Mouse (Mus musculus) thymus, adult 2 months (tissue): ENCODE data around the gene Sepsecs. TPM values are rescaled to one million over a fixed set of nuclear protein-coding genes. Genes with fewer than 3 reads are reported as not detected.

Source experiments
- DNase-seq: peaks from one replicate; pipeline ENCODE4 v3.0.0; 2021
- H3K27ac ChIP-seq: fragments of 200-500 bp; 2 replicates; pipeline ENCODE4 v1.5.1; 2012; ENCODE audit warnings: low read length, control low read depth; ENCODE audit not compliant: control insufficient read depth, insufficient read depth
- H3K27me3 ChIP-seq: fragments of 200-500 bp; 2 replicates; pipeline ENCODE4 v1.6.1; 2012; ENCODE audit warnings: mild to moderate bottlenecking, low read length, moderate library complexity, mixed read lengths; ENCODE audit not compliant: control insufficient read depth, insufficient read depth
- H3K36me3 ChIP-seq: fragments of 200-500 bp; 2 replicates; pipeline ENCODE4 v1.6.1; 2012; ENCODE audit warnings: mild to moderate bottlenecking, low read length, moderate library complexity; ENCODE audit not compliant: control insufficient read depth, insufficient read depth
- H3K4me1 ChIP-seq: fragments of 200-500 bp; replicated peaks from 2 replicates; pipeline ENCODE4 v1.6.1; 2012; ENCODE audit warnings: low read length; ENCODE audit not compliant: control insufficient read depth, insufficient read depth
- H3K4me3 ChIP-seq: fragments of 200-500 bp; 2 replicates; pipeline ENCODE4 v1.5.1; 2012; ENCODE audit warnings: mild to moderate bottlenecking, low read length, control low read depth, moderate library complexity; ENCODE audit not compliant: control insufficient read depth, insufficient read depth
- CTCF ChIP-seq: fragments of 200-500 bp; IDR thresholded peaks from 2 replicates; pipeline ENCODE4 v1.5.1; 2012; ENCODE audit warnings: mild to moderate bottlenecking, control low read depth, low read length, moderate library complexity, borderline replicate concordance; ENCODE audit not compliant: control insufficient read depth, poor library complexity, insufficient read depth; ENCODE audit errors: extremely low read depth
- POLR2A ChIP-seq: fragments of 200-500 bp; IDR thresholded peaks from 2 replicates; pipeline ENCODE4 v1.6.1; 2012; ENCODE audit warnings: mild to moderate bottlenecking, low read length, control low read depth, moderate library complexity; ENCODE audit not compliant: control insufficient read depth, poor library complexity, insufficient read depth; ENCODE audit errors: extremely low read depth
- WGBS: fragments of 180-500 bp; shearing (Covaris S2); methylation state at CpG from one replicate; pipeline ENCODE4 v1.1.7; 2018; 5-methylcytosine and 5-hydroxymethylcytosine counted together
- polyA plus RNA-seq: library from polyadenylated mRNA; depleted of rRNA; stranded (reverse); fragments of >200 nt; gene quantifications from 2 replicates; pipeline ENCODE4 v1.2.3, GENCODE M21; 2012

Gene Sepsecs
- polyA plus RNA-seq, 1 experiment, result 5.4 TPM

DNA sequence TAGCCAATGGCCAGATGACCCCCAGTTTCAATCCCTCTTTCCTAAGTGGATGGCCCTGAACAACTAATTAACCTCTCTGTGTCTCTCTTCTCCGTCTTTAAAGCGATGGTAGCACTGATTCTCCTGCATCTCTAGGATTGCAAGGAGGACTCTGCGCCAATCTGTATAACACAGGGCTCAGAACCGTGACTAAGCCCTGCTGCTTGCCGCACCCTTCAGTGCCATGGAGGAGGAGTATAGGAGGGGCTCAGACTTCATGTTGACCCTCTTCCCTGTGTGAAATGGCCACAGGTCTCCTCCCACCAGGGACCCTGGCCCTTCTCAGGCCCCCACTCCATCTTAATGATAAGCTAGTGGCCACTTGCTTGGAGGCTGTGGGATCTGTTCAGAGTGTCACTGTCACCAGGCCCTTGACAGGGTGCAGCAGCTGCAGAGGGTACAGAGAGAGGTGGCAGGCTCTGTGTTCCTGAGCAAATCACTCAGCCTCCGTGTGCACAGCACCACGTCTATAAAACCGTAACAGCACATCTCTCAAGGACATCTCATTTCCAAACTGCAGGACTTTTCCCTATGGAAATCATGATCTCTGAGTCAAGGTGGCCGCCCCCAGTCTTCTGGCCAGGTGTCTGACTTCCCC is 51.7 kb downstream of the Sepsecs start:
- Histone ChIP-seq H3K4me1 (peaks cover 36% of the 10 kb centered on the region), H3K27me3 (no peaks in the 10 kb centered on the region), H3K36me3 (no peaks in the 10 kb centered on the region), H3K27ac (no peak overlapping the region), H3K4me3 (peak overlapping the region; percentile 13; the same call in 1 of the 2 replicates)
- TF ChIP-seq POLR2A (no peak), CTCF (no peak)
- DNase-seq, result no peak
- 75% methylated on average over 9 of the region's 9 CpGs for WGBS

DNA sequence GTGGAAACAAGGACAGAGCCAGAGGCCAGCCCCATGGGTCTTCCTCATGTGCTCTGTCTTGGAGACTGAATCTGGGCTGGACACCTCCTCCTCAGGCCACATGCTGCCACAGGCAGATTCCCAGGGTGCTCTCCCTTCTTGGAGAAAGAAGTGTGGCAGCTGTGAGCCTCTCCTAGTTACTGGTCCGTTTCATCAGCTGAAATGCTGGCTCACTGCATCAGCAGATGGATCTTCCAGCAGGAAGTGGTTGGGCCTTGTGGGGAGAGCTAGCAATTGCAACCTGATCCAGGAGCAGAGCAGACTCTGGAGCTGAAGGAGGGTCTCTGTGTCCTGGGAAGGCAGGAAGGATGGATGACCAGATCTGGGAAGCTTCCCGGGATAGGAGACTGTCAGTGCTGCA is 53.0 kb downstream of the Sepsecs start:
- WGBS, result 31% methylated on average over 2 of the region's 2 CpGs
- Histone ChIP-seq H3K27ac (no peak overlapping the region), H3K36me3 (no peaks in the 10 kb centered on the region), H3K4me1 (peaks cover 36% of the 10 kb centered on the region), H3K4me3 (no peak overlapping the region), H3K27me3 (no peaks in the 10 kb centered on the region)
- TF ChIP-seq POLR2A, result no peak
- no peak for TF ChIP-seq CTCF
- no peak for DNase-seq

DNA sequence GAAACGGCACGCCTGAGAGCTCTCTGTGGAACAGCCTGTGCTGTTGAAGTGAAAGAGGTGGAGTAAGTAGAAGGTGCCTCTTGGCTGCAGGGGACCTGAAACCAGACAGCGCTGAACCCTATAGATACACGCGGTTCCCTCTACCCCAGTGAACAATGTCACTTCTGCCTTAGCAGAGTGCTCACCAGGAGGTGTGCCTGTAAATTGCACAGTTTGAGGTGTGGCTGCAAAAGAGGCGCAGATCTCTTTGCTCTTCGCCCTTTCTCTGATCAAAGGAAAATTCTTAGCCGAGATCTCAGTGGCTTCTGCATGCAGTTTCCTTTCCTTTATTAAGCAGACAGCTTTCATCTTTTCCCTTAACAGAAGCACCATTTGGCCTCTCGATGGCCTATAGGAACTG is 54.1 kb downstream of the Sepsecs start:
- 55% methylated on average over 9 of the region's 9 CpGs for WGBS
- Histone ChIP-seq H3K27me3 (no peaks in the 10 kb centered on the region), H3K4me3 (no peak overlapping the region), H3K4me1 (peaks cover 37% of the 10 kb centered on the region), H3K36me3 (no peaks in the 10 kb centered on the region), H3K27ac (no peak overlapping the region)
- no peak for DNase-seq
- TF ChIP-seq CTCF (no peak), POLR2A (no peak)

DNA sequence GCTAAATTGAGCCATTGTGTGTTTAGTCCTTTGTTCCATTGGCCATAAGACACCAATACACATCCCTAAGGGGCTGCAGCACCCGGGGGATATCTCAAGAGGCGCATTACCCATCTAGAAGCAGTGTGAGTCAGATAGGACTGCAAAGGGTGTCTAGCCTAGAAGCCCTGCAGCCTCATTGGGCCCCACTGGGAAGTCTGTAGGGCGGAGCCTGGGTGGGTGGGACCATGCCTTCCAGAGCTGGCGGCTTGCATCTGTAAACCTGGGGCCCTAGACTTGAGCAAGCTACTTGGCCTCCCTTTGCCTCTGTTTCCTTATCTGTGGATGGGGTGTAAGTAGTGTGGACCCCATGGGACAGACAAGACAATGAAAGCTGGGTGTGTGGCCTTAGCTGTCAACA is 54.8 kb downstream of the Sepsecs start:
- no peak for TF ChIP-seq POLR2A
- TF ChIP-seq CTCF, result no peak
- Histone ChIP-seq H3K27me3 (no peaks in the 10 kb centered on the region), H3K4me1 (peaks cover 43% of the 10 kb centered on the region), H3K36me3 (no peaks in the 10 kb centered on the region), H3K4me3 (no peak overlapping the region), H3K27ac (no peak overlapping the region)
- WGBS, result 92% methylated on average over 4 of the region's 4 CpGs
- no peak for DNase-seq

DNA sequence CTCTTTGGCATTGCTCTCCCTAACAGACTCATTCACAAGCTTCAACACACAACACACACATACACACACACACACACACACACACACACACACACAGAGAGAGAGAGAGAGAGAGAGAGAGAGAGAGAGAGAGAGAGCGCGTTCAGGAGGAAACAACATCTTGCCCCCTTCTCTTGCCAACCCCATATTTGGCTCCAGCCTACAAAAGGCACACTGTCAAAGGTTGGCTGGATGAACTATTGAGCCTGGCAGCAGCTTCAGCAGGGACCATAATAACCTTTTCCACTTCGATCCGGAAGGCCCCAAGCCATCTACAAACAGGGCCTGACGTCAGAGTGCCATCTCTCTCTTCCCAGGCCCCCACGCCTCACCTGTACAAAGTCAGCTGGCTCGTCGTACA is 56.7 kb downstream of the Sepsecs start:
- no peak for TF ChIP-seq CTCF
- H3K4me1 ChIP-seq, result peaks cover 31% of the 10 kb centered on the region
- no peaks in the 10 kb centered on the region for H3K27me3 ChIP-seq
- H3K4me3 ChIP-seq, result no peak overlapping the region
- 92% methylated on average over 8 of the region's 8 CpGs for WGBS
- H3K36me3 ChIP-seq, result no peaks in the 10 kb centered on the region
- no peak overlapping the region for H3K27ac ChIP-seq
- DNase-seq, result no peak

DNA sequence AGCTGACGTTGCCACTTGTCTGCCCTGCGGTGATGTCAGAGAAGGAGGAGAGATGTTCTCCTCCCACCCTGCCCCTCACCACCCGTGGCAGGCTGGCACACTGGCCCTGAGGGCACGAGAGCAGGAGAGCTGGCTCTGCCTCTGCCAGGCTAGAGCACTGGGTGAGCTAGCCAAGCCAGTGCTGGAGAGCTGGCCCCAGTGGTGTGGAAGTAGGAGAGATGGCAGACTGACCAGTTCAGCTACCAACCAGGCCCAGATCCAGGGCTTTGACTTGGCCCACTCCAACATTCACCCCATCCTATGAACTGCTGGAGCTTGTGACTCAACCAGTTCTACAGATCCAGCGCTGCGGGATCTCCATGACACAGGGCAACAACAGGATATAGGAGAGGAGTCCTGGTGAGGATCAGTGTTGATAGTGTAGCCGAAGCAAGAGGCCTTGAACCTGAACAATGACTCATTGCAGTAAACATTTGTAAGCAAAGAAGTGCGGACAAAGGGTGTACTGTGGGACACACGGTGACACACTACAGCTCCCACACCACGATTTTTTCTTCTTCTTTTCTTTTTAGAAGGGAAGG is 58.1 kb downstream of the Sepsecs start:
- H3K27me3 ChIP-seq, result no peaks in the 10 kb centered on the region
- H3K36me3 ChIP-seq, result no peaks in the 10 kb centered on the region
- TF ChIP-seq POLR2A (no peak), CTCF (no peak)
- H3K27ac ChIP-seq, result no peak overlapping the region
- H3K4me1 ChIP-seq, result peaks cover 21% of the 10 kb centered on the region
- 93% methylated on average over 10 of the region's 10 CpGs for WGBS
- DNase-seq, result no peak
- no peak overlapping the region for H3K4me3 ChIP-seq

DNA sequence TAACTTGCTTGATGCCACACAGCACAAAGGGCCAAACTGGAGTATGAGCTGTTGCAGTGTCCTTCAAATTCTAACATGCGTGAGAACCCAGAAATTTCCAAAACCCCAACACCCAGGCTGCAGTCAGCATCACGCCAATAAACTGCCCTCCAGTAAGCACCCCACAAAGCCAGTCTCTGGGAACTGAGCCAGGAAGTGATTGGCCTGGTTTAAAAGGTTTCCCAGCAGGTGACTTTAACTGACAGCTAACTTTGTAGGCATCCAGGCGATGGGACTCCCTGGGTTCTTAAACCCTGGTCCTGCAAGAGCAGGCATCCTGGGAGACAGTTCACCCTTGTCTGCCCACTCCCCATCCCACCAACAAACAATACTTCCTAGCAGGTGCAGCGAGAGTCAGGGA is 59.2 kb downstream of the Sepsecs start:
- WGBS, result 42% methylated on average over 4 of the region's 4 CpGs
- H3K27me3 ChIP-seq, result no peaks in the 10 kb centered on the region
- DNase-seq, result no peak
- no peak overlapping the region for H3K27ac ChIP-seq
- H3K36me3 ChIP-seq, result no peaks in the 10 kb centered on the region
- H3K4me1 ChIP-seq, result peaks cover 14% of the 10 kb centered on the region
- H3K4me3 ChIP-seq, result no peak overlapping the region
- no peak for TF ChIP-seq CTCF
- no peak for TF ChIP-seq POLR2A
